Mouse (Mus musculus): Measurements from ENCODE around the gene Sos1. TPM values are rescaled to one million over a fixed set of nuclear protein-coding genes. Genes with fewer than 3 reads are reported as not detected.
A peak's percentile ranks its signal among the peaks of the same experiment; 100 is the strongest.

The Sos1 gene
- polyA plus RNA-seq (2016; fragmentation: Nextera tagmentation; extraction: Ambion mirVana) = 6.1 and 6.5 TPM in 2 replicates

- under 1% methylated on average over 73 of the region's 90 CpGs for WGBS
- H3K4me2 ChIP-seq = peak within 1 kb of the TSS; percentile 72
- peak within 1 kb of the TSS; percentile 95 for H3K4me3 ChIP-seq (replicated peaks)
- peak; percentile 78 for ATAC-seq (ENCODE audit: insufficient number of reproducible peaks, insufficient read depth, low FRiP score, low TSS enrichment, low read depth)
- H3K4me1 ChIP-seq (replicated peaks) = peaks cover 22% of the 10 kb centered on the region
- no peaks in the 10 kb centered on the region for H3K9me3 ChIP-seq
- peak within 1 kb of the TSS; percentile 96 for H3K27ac ChIP-seq
- no peaks in the 10 kb centered on the region for H3K27me3 ChIP-seq
- H3K9ac ChIP-seq (replicated peaks) = peak within 1 kb of the TSS; percentile 95
- H3K36me3 ChIP-seq = peaks cover 17% of the 10 kb centered on the region; the same call in 1 of the 2 replicates
These were observed at the start of gene Sos1 for GRCm38 (mm10) chr17:80480031-80480854. Gene Sos1 (minus strand): TSS chr17:80480453.

- H3K27ac ChIP-seq = no peak overlapping the region
These were observed 43.0 kb upstream of the Sos1 start for GRCm38 (mm10) chr17:80523231-80523630.

GRCm38 (mm10) chr17:80522229-80522556 is 41.9 kb upstream of the Sos1 start:
- Histone ChIP-seq H3K36me3 (no peaks in the 10 kb centered on the region), H3K4me3 (replicated peaks) (no peak overlapping the region), H3K4me1 (replicated peaks) (no peaks in the 10 kb centered on the region), H3K9me3 (no peaks in the 10 kb centered on the region), H3K27me3 (no peaks in the 10 kb centered on the region), H3K9ac (replicated peaks) (no peak overlapping the region), H3K4me2 (no peak overlapping the region), H3K27ac (no peak overlapping the region)
- WGBS = 69% methylated on average over 7 of the region's 7 CpGs
- no peak for ATAC-seq (ENCODE audit: insufficient number of reproducible peaks, insufficient read depth, low FRiP score, low TSS enrichment, low read depth)

More at GRCm38 (mm10) chr17:80523231-80523630, 43.0 kb upstream of the Sos1 start:
- ATAC-seq (ENCODE audit: insufficient number of reproducible peaks, insufficient read depth, low FRiP score, low TSS enrichment, low read depth) = no peak
- Histone ChIP-seq H3K9me3 (no peaks in the 10 kb centered on the region), H3K9ac (replicated peaks) (no peak overlapping the region), H3K4me2 (no peak overlapping the region), H3K27me3 (no peaks in the 10 kb centered on the region), H3K4me3 (replicated peaks) (no peak overlapping the region), H3K36me3 (no peaks in the 10 kb centered on the region), H3K4me1 (replicated peaks) (no peaks in the 10 kb centered on the region)
- 88% methylated on average over 3 of the region's 3 CpGs for WGBS

GRCm38 (mm10) chr17:80521521-80522228 is 41.4 kb upstream of the Sos1 start:
- Histone ChIP-seq H3K4me1 (replicated peaks) (no peaks in the 10 kb centered on the region), H3K27ac (no peak overlapping the region), H3K4me3 (replicated peaks) (no peak overlapping the region), H3K9ac (replicated peaks) (no peak overlapping the region), H3K4me2 (no peak overlapping the region), H3K9me3 (no peaks in the 10 kb centered on the region), H3K27me3 (no peaks in the 10 kb centered on the region), H3K36me3 (no peaks in the 10 kb centered on the region)
- no peak for ATAC-seq (ENCODE audit: insufficient number of reproducible peaks, insufficient read depth, low FRiP score, low TSS enrichment, low read depth)
- WGBS = 76% methylated on average over 4 of the region's 4 CpGs

- Histone ChIP-seq H3K27ac (no peak overlapping the region), H3K27me3 (no peaks in the 10 kb centered on the region), H3K4me3 (replicated peaks) (no peak overlapping the region), H3K9me3 (no peaks in the 10 kb centered on the region), H3K4me2 (no peak overlapping the region), H3K9ac (replicated peaks) (no peak overlapping the region), H3K36me3 (no peaks in the 10 kb centered on the region), H3K4me1 (replicated peaks) (no peaks in the 10 kb centered on the region)
- 86% methylated on average over 8 of the region's 8 CpGs for WGBS
- ATAC-seq (ENCODE audit: insufficient number of reproducible peaks, insufficient read depth, low FRiP score, low TSS enrichment, low read depth) = no peak
These were observed 40.3 kb upstream of the Sos1 start for GRCm38 (mm10) chr17:80520537-80520936.

- Histone ChIP-seq H3K27me3 (no peaks in the 10 kb centered on the region), H3K4me1 (replicated peaks) (no peaks in the 10 kb centered on the region), H3K36me3 (no peaks in the 10 kb centered on the region), H3K9ac (replicated peaks) (no peak overlapping the region), H3K27ac (no peak overlapping the region), H3K9me3 (no peaks in the 10 kb centered on the region), H3K4me2 (no peak overlapping the region), H3K4me3 (replicated peaks) (no peak overlapping the region)
- no peak for ATAC-seq (ENCODE audit: insufficient number of reproducible peaks, insufficient read depth, low FRiP score, low TSS enrichment, low read depth)
- WGBS = 93% methylated on average over 12 of the region's 12 CpGs
These were observed 38.6 kb upstream of the Sos1 start for GRCm38 (mm10) chr17:80518811-80519210.

- Histone ChIP-seq H3K9ac (replicated peaks) (no peak overlapping the region), H3K4me1 (replicated peaks) (no peaks in the 10 kb centered on the region), H3K4me2 (no peak overlapping the region), H3K9me3 (no peaks in the 10 kb centered on the region), H3K27ac (no peak overlapping the region), H3K4me3 (replicated peaks) (no peak overlapping the region), H3K36me3 (no peaks in the 10 kb centered on the region), H3K27me3 (no peaks in the 10 kb centered on the region)
- WGBS = 79% methylated on average over 9 of the region's 9 CpGs
- ATAC-seq (ENCODE audit: insufficient number of reproducible peaks, insufficient read depth, low FRiP score, low TSS enrichment, low read depth) = no peak
These were observed 37.0 kb upstream of the Sos1 start for GRCm38 (mm10) chr17:80517244-80517643.

GRCm38 (mm10) chr17:80515956-80516355 is 35.7 kb upstream of the Sos1 start:
- H3K9ac ChIP-seq (replicated peaks) = no peak overlapping the region
- H3K4me2 ChIP-seq = no peak overlapping the region
- no peak for ATAC-seq (ENCODE audit: insufficient number of reproducible peaks, insufficient read depth, low FRiP score, low TSS enrichment, low read depth)
- no peak overlapping the region for H3K27ac ChIP-seq
- H3K27me3 ChIP-seq = no peaks in the 10 kb centered on the region
- WGBS = 87% methylated on average over 9 of the region's 9 CpGs
- no peaks in the 10 kb centered on the region for H3K4me1 ChIP-seq (replicated peaks)
- H3K4me3 ChIP-seq (replicated peaks) = no peak overlapping the region
- no peaks in the 10 kb centered on the region for H3K9me3 ChIP-seq
- H3K36me3 ChIP-seq = no peaks in the 10 kb centered on the region

GRCm38 (mm10) chr17:80515513-80515912 is 35.3 kb upstream of the Sos1 start:
- WGBS = 92% methylated on average over 7 of the region's 7 CpGs
- Histone ChIP-seq H3K9ac (replicated peaks) (no peak overlapping the region), H3K27ac (no peak overlapping the region), H3K4me1 (replicated peaks) (no peaks in the 10 kb centered on the region), H3K9me3 (no peaks in the 10 kb centered on the region), H3K27me3 (no peaks in the 10 kb centered on the region), H3K36me3 (no peaks in the 10 kb centered on the region), H3K4me2 (no peak overlapping the region), H3K4me3 (replicated peaks) (no peak overlapping the region)
- no peak for ATAC-seq (ENCODE audit: insufficient number of reproducible peaks, insufficient read depth, low FRiP score, low TSS enrichment, low read depth)

GRCm38 (mm10) chr17:80513766-80514165 is 33.5 kb upstream of the Sos1 start:
- Histone ChIP-seq H3K9ac (replicated peaks) (no peak overlapping the region), H3K27ac (no peak overlapping the region), H3K36me3 (no peaks in the 10 kb centered on the region), H3K27me3 (no peaks in the 10 kb centered on the region), H3K4me3 (replicated peaks) (no peak overlapping the region), H3K4me1 (replicated peaks) (no peaks in the 10 kb centered on the region), H3K4me2 (no peak overlapping the region), H3K9me3 (no peaks in the 10 kb centered on the region)
- ATAC-seq (ENCODE audit: insufficient number of reproducible peaks, insufficient read depth, low FRiP score, low TSS enrichment, low read depth) = no peak
- WGBS = 69% methylated on average over 8 of the region's 8 CpGs

GRCm38 (mm10) chr17:80510459-80510855 is 30.2 kb upstream of the Sos1 start:
- WGBS = 88% methylated on average over 3 of the region's 3 CpGs
- Histone ChIP-seq H3K4me1 (replicated peaks) (no peaks in the 10 kb centered on the region), H3K9me3 (no peaks in the 10 kb centered on the region), H3K4me3 (replicated peaks) (no peak overlapping the region), H3K9ac (replicated peaks) (no peak overlapping the region), H3K36me3 (no peaks in the 10 kb centered on the region), H3K27ac (no peak overlapping the region), H3K4me2 (no peak overlapping the region), H3K27me3 (no peaks in the 10 kb centered on the region)
- ATAC-seq (ENCODE audit: insufficient number of reproducible peaks, insufficient read depth, low FRiP score, low TSS enrichment, low read depth) = no peak
